In the genomic region with DNA sequence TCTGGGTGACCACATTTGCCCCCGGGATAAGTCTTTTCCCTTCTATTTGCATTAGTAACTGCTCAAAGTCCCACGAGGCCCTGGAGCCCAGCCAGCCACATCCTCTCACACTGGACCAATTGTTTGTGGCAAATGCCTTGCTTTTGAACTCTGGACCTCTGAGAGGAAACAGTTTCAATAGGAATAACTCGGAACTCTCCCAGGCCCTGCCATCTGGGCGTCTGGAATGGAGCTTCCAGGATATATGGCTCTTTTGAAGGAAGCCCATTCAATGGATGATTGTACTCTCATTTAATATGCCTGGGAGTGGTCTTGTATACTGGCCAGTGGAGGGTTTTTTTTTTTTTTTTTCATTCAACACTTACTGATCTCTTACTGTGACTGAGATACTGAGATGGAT, we compare ENCODE assay signal across 8 mouse cellular contexts. TPM values are rescaled to one million over a fixed set of nuclear protein-coding genes. Genes with fewer than 3 reads are reported as not detected.
A peak's percentile ranks its signal among the peaks of the same experiment; 100 is the strongest.
DNase-seq lines count a peak whose midpoint lies in the region; ATAC-seq lines count a peak whose summit lies in the region.

No protein-coding gene starts in this region.

- 0 out of 2 replicates have a peak, but pooled peaks have one; percentile 16 for ATAC-seq in midbrain, embryonic 12.5 days (ENCODE audit: low FRiP score, low read depth)
- no peak for ATAC-seq in midbrain, embryonic 11.5 days (ENCODE audit: low FRiP score)
- peak; percentile 83 for ATAC-seq in intestine, embryonic 15.5 days
- peak; percentile 68 for ATAC-seq in lung, embryonic 16.5 days (ENCODE audit: low read depth)
- no peak for ATAC-seq in megakaryocyte, adult 5-6 weeks (ENCODE audit: poor library complexity, severe bottlenecking)

- H3K4me3 ChIP-seq in midbrain, embryonic 12.5 days, result no peak overlapping the region
- H3K4me3 ChIP-seq in midbrain, embryonic 11.5 days (ENCODE audit: low read depth, low read length), result no peak overlapping the region
- no peak overlapping the region for H3K4me3 ChIP-seq in intestine, embryonic 15.5 days (replicated peaks)
- no peak overlapping the region for H3K4me3 ChIP-seq in lung, embryonic 16.5 days (ENCODE audit: low read length)

- no peak overlapping the region for H3K9ac ChIP-seq in midbrain, embryonic 12.5 days (replicated peaks)
- H3K9ac ChIP-seq in midbrain, embryonic 11.5 days (ENCODE audit: low read length), result no peak overlapping the region
- H3K9ac ChIP-seq in intestine, embryonic 15.5 days, result no peak overlapping the region
- H3K9ac ChIP-seq in lung, embryonic 16.5 days (ENCODE audit: low read length), result no peak overlapping the region

- 10% methylated on average over 4 of the region's 4 CpGs for WGBS in midbrain, embryonic 12.5 days
- WGBS in midbrain, embryonic 11.5 days, result 25% methylated on average over 4 of the region's 4 CpGs
- WGBS in intestine, embryonic 15.5 days, result 16% methylated on average over 4 of the region's 4 CpGs
- 8% methylated on average over 4 of the region's 4 CpGs for WGBS in lung, embryonic 16.5 days

- H3K9me3 ChIP-seq in midbrain, embryonic 12.5 days, result no peaks in the 10 kb centered on the region
- no peaks in the 10 kb centered on the region for H3K9me3 ChIP-seq in midbrain, embryonic 11.5 days (ENCODE audit: control insufficient read depth, low read length)
- no peaks in the 10 kb centered on the region for H3K9me3 ChIP-seq in intestine, embryonic 15.5 days
- H3K9me3 ChIP-seq in lung, embryonic 16.5 days (ENCODE audit: control insufficient read depth, low read length), result no peaks in the 10 kb centered on the region

- no peak overlapping the region for H3K27ac ChIP-seq in midbrain, embryonic 12.5 days (replicated peaks)
- no peak overlapping the region for H3K27ac ChIP-seq in midbrain, embryonic 11.5 days (ENCODE audit: low read depth, low read length)
- peak overlapping the region; percentile 58; the same call in 1 of the 2 replicates for H3K27ac ChIP-seq in intestine, embryonic 15.5 days
- H3K27ac ChIP-seq in lung, embryonic 16.5 days (ENCODE audit: low read length), result no peak overlapping the region

- no peak for DNase-seq in midbrain, embryonic 11.5 days (ENCODE audit: low spot score, missing footprints)
- peak; percentile 38 for DNase-seq in gastrocnemius, adult 18-20 months (ENCODE audit: low spot score)
- no peak for DNase-seq in MN1 (ENCODE audit: low spot score)
- no peak for DNase-seq in natural killer cell, adult 2 months (ENCODE audit: low spot score in 2 of 2)

- no peaks in the 10 kb centered on the region for H3K36me3 ChIP-seq in midbrain, embryonic 12.5 days
- no peaks in the 10 kb centered on the region for H3K36me3 ChIP-seq in midbrain, embryonic 11.5 days (ENCODE audit: control insufficient read depth, insufficient read depth, low read length)
- no peaks in the 10 kb centered on the region for H3K36me3 ChIP-seq in intestine, embryonic 15.5 days
- no peaks in the 10 kb centered on the region for H3K36me3 ChIP-seq in lung, embryonic 16.5 days (ENCODE audit: control insufficient read depth, insufficient read depth, low read length)

- no peak overlapping the region for H3K4me2 ChIP-seq in midbrain, embryonic 12.5 days (replicated peaks)
- H3K4me2 ChIP-seq in midbrain, embryonic 11.5 days, result no peak overlapping the region
- H3K4me2 ChIP-seq in intestine, embryonic 15.5 days (replicated peaks), result no peak overlapping the region
- no peak overlapping the region for H3K4me2 ChIP-seq in lung, embryonic 16.5 days (ENCODE audit: low read depth, low read length)

- H3K4me1 ChIP-seq in midbrain, embryonic 12.5 days, result peaks cover 17% of the 10 kb centered on the region
- H3K4me1 ChIP-seq in midbrain, embryonic 11.5 days (ENCODE audit: control insufficient read depth, insufficient read depth, low read length), result 0 out of 2 replicates have a peak, but pooled peaks cover 2% of the 10 kb centered on the region
- H3K4me1 ChIP-seq in intestine, embryonic 15.5 days (replicated peaks), result peaks cover 7% of the 10 kb centered on the region
- peaks cover 30% of the 10 kb centered on the region for H3K4me1 ChIP-seq in lung, embryonic 16.5 days (replicated peaks; ENCODE audit: control insufficient read depth, insufficient read depth, low read length)

- peaks cover 40% of the 10 kb centered on the region for H3K27me3 ChIP-seq in midbrain, embryonic 12.5 days
- no peaks in the 10 kb centered on the region for H3K27me3 ChIP-seq in midbrain, embryonic 11.5 days (ENCODE audit: control insufficient read depth, insufficient read depth, low read length)
- H3K27me3 ChIP-seq in intestine, embryonic 15.5 days (replicated peaks), result no peaks in the 10 kb centered on the region
- peaks cover 8% of the 10 kb centered on the region for H3K27me3 ChIP-seq in lung, embryonic 16.5 days (ENCODE audit: control insufficient read depth, insufficient read depth, low read depth, low read length)

RNA-seq across cellular contexts. Expression of a gene that starts 21.0 kb away (rescaled TPM):
- polyA plus RNA-seq in midbrain, embryonic 12.5 days (2016; fragmentation: Nextera tagmentation; extraction: Ambion mirVana), result 65.9 and 71.9 TPM in 2 replicates
- 38.2 and 38.9 TPM in 2 replicates for polyA plus RNA-seq in midbrain, embryonic 11.5 days (2014; fragmentation: Nextera tagmentation; extraction: Ambion mirVana)
- total RNA-seq in gastrocnemius, adult 18-20 months (2021), result 1 to 10 TPM; 7.1 TPM
- 18.6 and 20.3 TPM in 2 replicates for polyA plus RNA-seq in intestine, embryonic 15.5 days (2015; fragmentation: Nextera tagmentation; extraction: Ambion mirVana)
- 23.3 and 23.4 TPM in 2 replicates for polyA plus RNA-seq in lung, embryonic 16.5 days (2015; fragmentation: Nextera tagmentation; extraction: Ambion mirVana)
- 113 and 146 TPM in 2 replicates for total RNA-seq in megakaryocyte, adult 5-6 weeks (2015)
- total RNA-seq in megakaryocyte, adult 5-6 weeks (2017), result 79.4 and 92.9 TPM in 2 replicates

Comparison
In these comparisons a context has a peak if more than half of its experiments do, and no peak if none do; other contexts are left out.
1. ATAC-seq: peak in midbrain, embryonic 12.5 days (single experiment), intestine, embryonic 15.5 days (single experiment) and lung, embryonic 16.5 days (single experiment); none in midbrain, embryonic 11.5 days (single experiment) and megakaryocyte, adult 5-6 weeks (single experiment).